Mouse (Mus musculus): ENCODE measurements around the gene Fgg. TPM values are rescaled to one million over a fixed set of nuclear protein-coding genes. Genes with fewer than 3 reads are reported as not detected.

Gene Fgg
- polyA plus RNA-seq, 3 experiments from 2014 or later: not detected

DNA sequence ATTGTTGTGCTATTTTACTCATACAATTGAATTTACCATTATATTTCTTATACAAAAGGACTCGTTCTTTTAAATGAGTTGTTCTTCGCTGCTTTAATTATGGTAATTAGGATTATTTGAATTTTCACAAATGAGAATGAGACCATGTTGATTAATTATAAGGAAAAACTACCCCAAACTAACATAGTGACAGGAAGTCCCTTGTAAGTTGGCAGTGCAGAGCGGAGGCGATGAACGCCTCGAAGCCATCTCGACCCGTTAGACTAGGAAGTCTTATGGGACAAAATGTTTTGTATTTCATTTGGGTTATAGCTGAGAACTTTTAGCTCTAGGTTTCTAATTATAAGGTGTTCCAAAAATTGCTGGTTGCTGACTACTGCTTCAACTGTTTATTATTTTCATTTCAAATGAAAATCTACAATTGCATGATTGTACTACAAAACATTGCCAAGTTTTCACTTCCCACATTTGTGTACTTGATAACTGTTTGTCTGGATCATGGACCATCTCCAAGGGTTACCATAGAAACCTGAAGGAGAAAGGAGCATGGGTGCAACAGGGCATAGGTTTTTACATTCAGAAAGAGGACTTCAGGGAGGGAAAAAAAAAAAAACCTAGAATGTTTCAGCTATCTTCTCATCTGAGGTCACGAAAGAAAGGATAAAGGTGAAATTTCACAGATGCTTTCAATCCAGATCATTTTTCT is 20.2 kb downstream of the Fgg start:
- ATAC-seq: no peak

DNA sequence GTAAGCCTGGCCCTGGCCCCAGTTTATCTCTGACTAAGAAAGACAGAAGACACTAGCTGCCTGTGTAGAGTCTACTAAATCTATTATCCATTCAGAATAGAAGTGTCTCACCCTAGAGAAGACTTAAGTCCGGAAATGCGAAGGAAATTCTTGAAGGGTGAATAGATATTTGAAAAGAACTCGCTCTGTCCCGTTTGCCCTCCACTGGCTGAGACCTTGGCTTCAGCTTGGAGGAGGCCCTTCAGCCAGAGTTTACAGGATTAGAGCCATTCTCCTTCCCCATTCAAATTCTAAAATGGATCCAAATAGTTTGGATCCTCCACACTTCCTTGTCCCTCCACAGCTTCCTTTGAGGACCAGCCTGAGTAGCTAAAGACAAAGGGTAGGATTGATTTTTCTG is 22.8 kb downstream of the Fgg start:
- no peak for ATAC-seq

DNA sequence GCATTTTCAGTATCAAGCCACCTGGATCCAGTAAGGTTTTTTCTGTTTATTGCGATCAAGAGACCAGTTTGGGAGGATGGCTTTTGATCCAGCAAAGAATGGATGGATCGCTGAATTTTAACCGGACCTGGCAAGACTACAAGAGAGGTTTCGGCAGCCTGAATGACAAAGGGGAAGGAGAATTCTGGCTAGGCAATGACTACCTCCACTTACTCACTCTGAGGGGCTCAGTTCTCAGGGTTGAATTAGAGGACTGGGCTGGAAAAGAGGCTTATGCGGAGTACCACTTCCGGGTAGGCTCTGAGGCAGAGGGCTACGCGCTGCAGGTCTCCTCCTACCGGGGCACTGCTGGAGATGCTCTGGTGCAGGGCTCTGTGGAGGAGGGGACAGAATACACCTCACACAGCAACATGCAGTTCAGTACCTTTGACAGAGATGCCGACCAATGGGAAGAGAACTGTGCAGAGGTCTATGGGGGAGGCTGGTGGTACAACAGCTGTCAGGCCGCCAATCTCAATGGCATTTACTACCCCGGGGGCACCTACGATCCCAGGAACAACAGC is 25.3 kb downstream of the Fgg start:
- ATAC-seq: no peak

DNA sequence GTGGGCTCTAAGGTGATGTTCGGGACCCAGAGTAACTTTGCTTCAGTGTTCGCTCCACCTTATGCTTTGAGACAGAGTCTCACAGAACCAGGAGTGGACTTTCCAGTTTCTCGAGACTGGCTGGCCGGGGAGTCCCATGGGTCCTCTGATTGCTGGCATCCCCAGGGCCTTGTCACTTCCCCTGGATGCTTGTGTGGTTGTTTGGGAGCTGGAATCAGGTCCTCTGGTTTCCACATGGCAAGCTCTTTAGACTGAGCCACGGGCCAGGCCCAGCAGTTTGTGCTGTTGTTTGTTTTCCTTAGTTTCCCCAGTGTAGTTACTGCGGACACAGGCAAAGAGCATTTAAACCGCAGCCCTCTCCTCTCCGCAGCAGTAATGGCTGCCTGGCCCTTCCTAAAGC is 26.3 kb downstream of the Fgg start:
- ATAC-seq: no peak

DNA sequence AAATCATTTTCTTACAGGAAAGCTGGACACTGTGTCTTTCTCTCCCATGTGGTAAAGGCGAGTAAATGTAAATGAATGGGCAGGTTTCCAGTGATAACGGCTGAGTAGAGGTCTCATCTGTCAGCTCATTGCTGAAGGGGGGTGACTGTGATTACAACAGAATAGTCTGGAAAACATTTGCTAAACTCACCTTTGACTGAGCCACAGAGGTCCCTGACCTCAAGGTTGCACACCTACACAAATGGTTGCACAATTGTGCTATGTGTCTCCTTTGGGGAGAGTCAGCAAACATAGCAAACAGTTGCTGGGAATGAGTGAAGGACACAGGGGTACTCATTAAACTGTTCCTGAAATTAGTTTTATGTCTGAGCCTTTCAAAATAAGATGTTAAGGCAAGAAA is 31.3 kb downstream of the Fgg start:
- no peak for ATAC-seq

DNA sequence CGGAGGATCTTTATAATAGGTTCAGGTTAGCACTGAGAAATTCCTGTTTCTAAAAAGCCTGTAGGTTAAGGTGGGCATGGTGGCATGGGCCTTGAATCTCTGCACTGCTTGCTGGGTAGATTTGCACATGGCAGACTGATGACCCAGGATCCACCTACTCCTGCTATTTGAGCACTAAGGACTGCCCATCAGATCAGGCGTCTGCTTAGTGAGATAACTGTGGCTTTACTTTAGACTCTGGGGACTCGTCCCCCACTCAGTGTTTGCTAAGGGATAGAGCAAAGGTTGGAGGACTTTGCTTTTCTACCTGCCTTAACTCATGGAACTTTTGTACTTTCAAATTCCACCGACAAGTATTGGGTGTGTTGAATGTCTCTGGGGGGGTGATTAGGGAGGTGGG is 32.1 kb downstream of the Fgg start:
- ATAC-seq: no peak

DNA sequence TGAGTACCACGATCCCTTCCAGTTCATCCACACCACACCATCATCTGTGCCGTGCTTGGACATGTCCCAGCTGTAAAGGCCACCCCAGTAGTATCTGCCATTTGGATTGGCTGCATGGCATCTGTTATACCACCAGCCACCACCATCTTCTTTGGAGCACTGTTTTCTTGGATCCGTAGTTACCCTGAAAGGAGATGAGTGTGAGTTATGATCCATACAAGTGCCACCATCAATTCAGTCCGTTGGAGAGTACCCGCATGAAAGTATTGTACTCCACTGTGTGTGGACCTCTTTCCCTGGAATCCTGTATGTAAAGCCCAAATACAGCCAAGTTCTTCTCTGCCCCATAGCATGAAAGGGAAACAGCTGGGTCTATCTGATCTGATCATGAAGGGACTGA is 34.9 kb downstream of the Fgg start:
- no peak for ATAC-seq

DNA sequence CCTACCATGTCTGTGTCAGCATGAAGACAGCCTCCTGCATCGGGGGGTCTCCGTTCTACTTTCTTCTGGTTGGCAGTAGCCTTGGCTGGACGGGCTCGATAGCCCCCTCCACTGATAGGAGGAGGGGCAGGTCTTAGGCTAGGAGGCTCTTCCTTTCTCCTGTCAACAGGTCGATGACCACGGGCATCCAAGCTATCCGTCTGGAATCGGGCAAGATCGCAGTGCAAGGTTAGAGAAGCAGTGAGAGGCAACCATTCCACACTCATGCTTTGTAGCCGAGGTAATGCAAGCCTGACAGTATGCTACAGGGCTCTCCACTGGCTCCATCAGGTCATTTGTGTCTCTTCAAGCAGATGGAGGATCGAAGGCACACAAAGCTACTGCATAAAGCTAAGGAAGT is 39.1 kb downstream of the Fgg start:
- ATAC-seq: no peak

DNA sequence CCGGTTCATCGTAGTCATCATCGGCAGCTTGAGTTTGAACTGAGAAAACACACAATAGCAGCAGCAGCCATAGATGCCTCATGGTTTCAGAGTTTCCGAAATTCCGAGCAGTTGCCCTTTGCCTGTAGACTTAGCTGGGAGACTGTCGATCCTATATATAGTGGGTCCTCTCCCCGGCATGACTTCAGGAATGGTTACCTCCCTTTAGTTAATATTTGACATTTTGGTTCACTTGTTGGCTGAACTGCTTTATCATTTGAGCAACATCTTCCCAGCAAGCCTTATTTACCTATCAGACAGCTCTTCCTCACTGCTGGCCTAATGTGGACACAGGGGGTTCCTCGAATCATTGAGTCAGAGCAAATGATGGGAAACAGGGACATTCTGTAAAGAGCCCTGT is 42.2 kb downstream of the Fgg start, which contains the start of gene Fgb:
Fgb (minus strand) TSS at position 184 of the 400 bp plus-strand sequence.
- ATAC-seq: no peak

DNA sequence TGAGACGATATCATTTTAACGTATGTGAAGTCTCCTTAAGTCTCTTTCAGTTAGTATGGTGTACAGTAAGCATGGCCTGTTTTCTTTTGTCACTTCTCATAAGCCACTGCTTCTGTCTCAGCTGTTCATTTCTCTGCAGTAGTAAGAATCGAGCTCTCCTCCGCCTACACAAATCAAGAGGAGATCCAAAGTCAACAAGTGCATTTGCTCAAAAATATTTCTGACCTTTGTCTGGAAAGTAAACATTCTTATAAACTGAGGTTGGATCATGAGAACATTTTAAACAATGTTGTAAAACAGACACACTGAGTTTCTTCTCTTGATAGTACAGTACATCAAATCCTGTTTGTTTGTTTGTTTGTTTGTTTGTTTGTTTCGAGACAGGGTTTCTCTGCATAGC is 43.1 kb downstream of the Fgg start:
- ATAC-seq: no peak

DNA sequence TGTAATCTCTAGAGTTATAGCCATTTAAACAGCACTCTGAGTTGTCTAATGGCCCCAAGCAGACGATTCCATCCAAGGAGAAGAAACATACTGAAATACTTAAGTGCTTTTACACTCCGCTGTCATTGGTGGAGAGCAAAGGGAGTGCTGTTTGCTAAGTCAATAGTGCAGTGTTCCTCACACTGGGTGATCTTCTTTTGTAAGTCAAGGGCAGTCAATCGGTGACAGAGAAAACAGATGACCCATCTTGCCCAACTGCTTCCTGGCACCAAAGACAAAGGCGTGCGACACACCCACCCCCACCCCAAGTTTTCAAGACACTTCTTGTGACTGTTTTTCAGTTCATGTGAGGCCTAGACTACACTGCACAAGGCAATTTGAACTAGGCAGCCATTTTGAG is 44.6 kb downstream of the Fgg start:
- no peak for ATAC-seq

DNA sequence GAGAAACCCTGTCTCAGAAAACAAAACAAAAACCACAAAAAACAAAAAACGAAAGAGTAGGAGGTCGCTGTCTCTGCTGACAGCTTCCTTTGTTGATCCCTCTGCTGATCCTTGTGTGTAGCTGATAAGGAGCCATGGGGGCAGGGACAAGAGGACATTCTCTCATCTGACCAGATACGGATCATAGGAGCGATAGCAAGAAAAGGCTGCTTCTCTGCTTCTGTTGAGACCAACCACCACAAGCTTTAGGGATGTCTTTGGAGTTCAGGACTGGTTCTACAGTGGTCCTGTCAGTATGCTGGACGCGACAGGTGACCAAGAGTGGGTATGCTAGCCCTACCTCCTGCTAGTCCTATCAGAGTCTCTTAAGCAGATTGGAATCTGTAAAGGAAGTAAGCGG is 45.6 kb downstream of the Fgg start:
- ATAC-seq: no peak

DNA sequence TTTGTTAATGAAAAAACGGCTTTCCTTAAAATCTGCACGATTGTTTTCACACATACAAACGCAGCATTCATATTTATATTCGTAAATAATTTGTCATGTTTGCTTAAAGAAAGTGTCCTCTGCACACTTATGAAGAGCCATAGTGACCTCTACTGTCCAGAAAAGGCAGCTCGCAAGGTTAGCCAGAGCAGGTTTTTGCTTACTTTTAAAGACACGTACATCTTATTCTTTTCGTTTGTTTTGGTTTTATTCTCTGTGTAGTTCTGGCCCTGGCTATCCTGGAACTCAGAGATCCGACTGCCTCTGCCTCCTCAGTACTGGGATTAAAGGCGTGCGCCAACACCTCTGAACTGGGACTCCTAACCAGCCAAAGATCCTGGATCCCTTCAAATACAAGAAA is 46.2 kb downstream of the Fgg start:
- ATAC-seq: no peak

DNA sequence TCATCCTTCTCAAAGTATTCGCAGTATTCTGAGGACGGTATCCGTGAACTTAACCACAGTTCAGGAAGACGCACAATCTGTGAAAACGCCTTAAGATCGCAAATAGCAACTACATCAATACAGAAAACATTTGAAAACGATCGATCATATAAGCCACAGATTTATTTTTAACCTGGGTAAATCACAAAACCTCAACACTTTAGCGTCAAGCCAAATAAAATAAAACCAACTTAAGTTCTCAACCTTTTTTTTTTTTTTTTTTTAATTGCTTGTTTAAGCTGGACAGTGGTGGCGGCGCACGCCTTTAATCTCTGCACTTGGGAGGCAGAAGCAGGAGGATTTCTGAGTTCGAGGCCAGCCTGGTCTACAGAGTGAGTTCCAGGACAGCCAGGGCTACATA is 47.2 kb downstream of the Fgg start:
- ATAC-seq: peak; percentile 4

DNA sequence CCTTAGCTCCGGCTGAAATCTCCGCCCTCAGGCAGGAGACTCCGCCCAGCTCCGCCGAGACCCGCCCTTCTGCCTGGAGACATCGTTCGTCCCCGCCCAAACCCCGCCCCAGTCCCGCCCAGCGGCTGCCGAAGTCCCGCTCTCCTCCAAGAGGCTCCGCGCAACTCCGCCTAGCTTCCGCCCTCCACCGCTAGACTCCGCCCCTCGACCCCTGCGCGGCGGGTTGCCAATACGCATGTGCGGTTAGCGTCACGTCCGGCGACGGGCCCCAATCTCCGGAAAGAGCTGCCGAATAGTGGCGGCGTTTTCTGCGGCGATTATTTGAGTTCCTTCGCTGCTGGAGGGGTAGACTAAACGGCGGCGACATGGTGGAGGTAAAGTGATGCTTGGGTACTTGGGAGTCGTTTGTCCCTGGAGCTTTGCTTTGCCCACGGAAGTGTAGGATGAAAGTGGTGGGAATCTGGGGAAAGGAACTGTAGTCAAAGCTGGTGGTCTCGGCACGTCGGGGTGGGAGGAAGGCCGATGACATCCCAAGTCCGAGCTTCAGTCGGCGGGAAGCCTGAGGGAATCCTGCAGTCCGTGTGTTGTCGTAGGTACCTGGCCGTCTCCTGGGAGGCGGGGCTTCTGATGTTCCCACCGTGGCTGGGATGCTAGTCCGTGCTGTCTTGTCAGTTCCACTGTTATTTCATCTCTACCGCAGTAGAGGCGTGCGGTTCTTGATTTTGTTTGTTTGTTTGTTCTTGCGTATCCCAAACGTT is 47.9 kb downstream of the Fgg start, which contains the start of gene Plrg1:
Plrg1 (plus strand) TSS at position 242 of the 758 bp plus-strand sequence.
- peak; percentile 93 for ATAC-seq

DNA sequence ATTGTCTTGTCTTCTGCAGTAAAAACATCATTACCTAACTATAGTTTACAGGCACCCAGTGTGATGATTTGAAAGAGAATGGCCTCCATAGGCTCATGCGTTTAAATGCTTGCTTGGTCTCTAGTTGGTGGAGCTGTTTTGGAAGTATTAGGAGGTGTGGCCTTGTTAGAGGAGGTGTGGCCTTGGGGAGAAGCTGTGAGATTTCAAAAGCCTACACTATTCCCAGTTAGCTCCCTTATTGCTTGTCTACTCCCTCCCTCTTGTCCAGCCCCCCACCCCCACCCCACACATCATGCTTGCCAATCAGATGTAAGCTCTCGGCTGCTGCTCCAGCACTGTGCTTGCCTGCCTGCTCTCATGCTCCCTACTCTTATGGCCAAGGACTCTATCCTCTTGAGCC is 49.5 kb downstream of the Fgg start:
- ATAC-seq: no peak

Other genes starting within 250 kb of the Fgg start
- gene Rbm46, start 131.2 kb upstream of the Fgg start, polyA plus RNA-seq (2017; shearing (Covaris generic)): under 1 TPM in 1 of 3 experiments, not detected in 2; 0.28 TPM
- not detected for gene Lrat, start 103.8 kb upstream of the Fgg start, polyA plus RNA-seq (2017; shearing (Covaris generic))
- gene Fga, start 18.4 kb downstream of the Fgg start, polyA plus RNA-seq (2017; shearing (Covaris generic)): not detected
- gene Fgb, start 42.1 kb downstream of the Fgg start, polyA plus RNA-seq (2017; shearing (Covaris generic)): not detected
- 10 to 100 TPM; 53.1 to 55.3 (median 55.0) TPM for gene Plrg1, start 47.8 kb downstream of the Fgg start, polyA plus RNA-seq (2017; shearing (Covaris generic))
- gene Dchs2, start 120.2 kb downstream of the Fgg start, polyA plus RNA-seq (2017; shearing (Covaris generic)): not detected